Mouse (Mus musculus) liver, embryonic 14.5 days (tissue): ENCODE results near the gene Inafm1.

ENCODE experiments used
- CTCF ChIP-seq: IDR thresholded peaks from 2 replicates; pipeline ENCODE4 v1.5.1; 2016; ENCODE audit warnings: antibody characterized with exemption, low read depth, control low read depth
- EP300 ChIP-seq: IDR thresholded peaks from 2 replicates; pipeline ENCODE4 v1.6.1; 2016; ENCODE audit warnings: antibody characterized with exemption, low read depth

DNA sequence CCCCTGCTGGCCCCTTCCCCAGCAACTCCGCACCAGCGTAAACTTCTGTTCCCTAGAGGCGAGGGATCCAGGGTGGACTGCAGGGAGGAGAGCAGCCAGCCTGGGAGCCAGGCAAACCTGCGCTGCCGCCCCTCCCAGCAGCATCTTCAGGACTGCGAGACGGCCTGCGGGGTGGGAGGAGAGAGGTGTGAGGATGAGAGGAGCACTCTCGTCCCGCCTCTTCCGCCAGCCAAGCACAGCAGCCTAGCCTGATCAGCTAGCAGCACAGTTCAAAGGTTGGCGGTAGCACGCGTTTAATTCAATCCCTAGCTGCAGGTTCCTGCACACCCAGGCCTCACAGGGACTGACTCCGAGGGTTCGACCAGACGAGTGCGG is 336 bp upstream of the Inafm1 start:
- TF ChIP-seq EP300 (no peak), CTCF (no peak)
